10 mouse cellular contexts compared by ENCODE assay signal in the genomic region with DNA sequence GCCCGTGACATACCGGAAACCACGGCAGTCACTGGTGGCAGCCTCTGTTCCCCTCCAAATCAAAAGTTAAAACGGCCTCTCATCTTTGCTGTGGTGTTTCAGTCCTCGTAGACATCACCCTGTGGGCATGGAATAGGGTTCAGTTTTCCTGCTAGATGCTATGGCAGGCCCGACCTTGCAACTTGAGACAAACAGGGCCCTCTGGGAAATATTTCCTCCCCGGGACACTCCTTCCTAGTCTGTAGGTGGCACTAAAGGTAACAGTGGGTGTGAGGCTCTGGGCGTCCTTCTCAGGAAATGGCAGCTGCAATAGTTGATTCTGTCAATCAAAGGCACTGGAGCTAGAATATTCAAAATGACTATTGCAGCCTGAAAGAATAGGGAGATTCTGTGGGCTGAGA.
DNase-seq lines count a peak whose midpoint lies in the region; ATAC-seq and TF ChIP-seq lines count a peak whose summit lies in the region.
"Had no signal": no experiment of that assay in that cellular context is flagged by ENCODE, and none has a peak within 500 bp of the region (broad histone marks: within the 10 kb centered on the region; RNA-seq: fewer than 3 reads in every experiment).

No protein-coding gene starts in this region.

- DNase-seq in kidney, adult 2 months = no peak
- DNase-seq in kidney, postnatal 36 days = no peak
- DNase-seq in embryonic facial prominence, embryonic 14.5 days (ENCODE audit: low spot score) = peak; percentile 48
- DNase-seq in midbrain, embryonic 14.5 days = no peak
- DNase-seq in thymus, postnatal 10 days (ENCODE audit: low spot score in 2 of 2) = peak; percentile 33 to 47
- no peak for DNase-seq in left cerebral cortex, postnatal 14 days (ENCODE audit: low spot score in 2 of 2)
- no peak for DNase-seq in cerebellum, postnatal 4 days (ENCODE audit: low spot score in 2 of 2)
- DNase-seq in embryo, embryonic 9.5 days (ENCODE audit: extremely low spot score) = no peak

- TF ChIP-seq POLR2A in kidney, adult 2 months (IDR thresholded peaks at IDR 0.05; ENCODE audit: low read depth, low read length) = no peak

- H3K9me3 ChIP-seq in embryonic facial prominence, embryonic 14.5 days (ENCODE audit: control insufficient read depth, low read length) = no peaks in the 10 kb centered on the region
- no peaks in the 10 kb centered on the region for H3K9me3 ChIP-seq in midbrain, embryonic 14.5 days (ENCODE audit: control insufficient read depth, low read length)
- H3K9me3 ChIP-seq: embryonic facial prominence, embryonic 15.5 days; midbrain, embryonic 12.5 days had no signal

- 63% methylated on average over 8 of the region's 8 CpGs for WGBS in kidney, adult 2 months
- WGBS in embryonic facial prominence, embryonic 14.5 days = 45% methylated on average over 8 of the region's 8 CpGs
- WGBS in midbrain, embryonic 14.5 days = 78% methylated on average over 8 of the region's 8 CpGs

- no peak overlapping the region for H3K27ac ChIP-seq in kidney, adult 2 months (ENCODE audit: insufficient read depth, low read depth, low read length)
- no peak overlapping the region for H3K27ac ChIP-seq in embryonic facial prominence, embryonic 14.5 days (replicated peaks; ENCODE audit: low read depth, low read length)
- H3K27ac ChIP-seq in midbrain, embryonic 14.5 days (replicated peaks; ENCODE audit: low read depth, low read length) = peak overlapping the region; percentile 49; the same call in 1 of the 2 replicates
- H3K27ac ChIP-seq: embryonic facial prominence, embryonic 15.5 days; midbrain, embryonic 12.5 days had no signal

- ATAC-seq in embryonic facial prominence, embryonic 14.5 days (ENCODE audit: low read depth) = no peak
- ATAC-seq in midbrain, embryonic 14.5 days (ENCODE audit: low FRiP score, low TSS enrichment) = no peak

- 0 out of 2 replicates have a peak, but pooled peaks have one; percentile 3 for TF ChIP-seq CTCF in kidney, adult 2 months (conservative IDR thresholded peaks at IDR 0.05; ENCODE audit: insufficient read depth, insufficient read length, low read depth, low read length)

- no peak overlapping the region for H3K4me2 ChIP-seq in embryonic facial prominence, embryonic 14.5 days (ENCODE audit: low read depth, low read length)
- H3K4me2 ChIP-seq in midbrain, embryonic 14.5 days (ENCODE audit: low read length) = no peak overlapping the region
- H3K4me2 ChIP-seq: embryonic facial prominence, embryonic 15.5 days; midbrain, embryonic 12.5 days had no signal

- no peak overlapping the region for H3K9ac ChIP-seq in embryonic facial prominence, embryonic 14.5 days (ENCODE audit: low read depth, low read length)
- no peak overlapping the region for H3K9ac ChIP-seq in midbrain, embryonic 14.5 days (replicated peaks; ENCODE audit: low read length)
- H3K9ac ChIP-seq: embryonic facial prominence, embryonic 15.5 days; midbrain, embryonic 12.5 days had no signal

- H3K36me3 ChIP-seq in kidney, adult 2 months (ENCODE audit: control insufficient read depth, insufficient read depth, low read length) = no peaks in the 10 kb centered on the region
- H3K36me3 ChIP-seq in embryonic facial prominence, embryonic 14.5 days (ENCODE audit: control insufficient read depth, insufficient read depth, low read length) = no peaks in the 10 kb centered on the region
- no peaks in the 10 kb centered on the region for H3K36me3 ChIP-seq in midbrain, embryonic 14.5 days (ENCODE audit: control insufficient read depth, insufficient read depth, low read length)
- H3K36me3 ChIP-seq: embryonic facial prominence, embryonic 15.5 days; midbrain, embryonic 12.5 days had no signal

- intact Hi-C loops in left cerebral cortex, postnatal 14 days (cut with DNase I) = no loop called here

- no peaks in the 10 kb centered on the region for H3K27me3 ChIP-seq in kidney, adult 2 months (replicated peaks; ENCODE audit: control insufficient read depth, insufficient read depth, low read length)
- H3K27me3 ChIP-seq in embryonic facial prominence, embryonic 14.5 days (replicated peaks; ENCODE audit: control insufficient read depth, insufficient read depth, low read length) = no peaks in the 10 kb centered on the region
- H3K27me3 ChIP-seq in midbrain, embryonic 14.5 days (ENCODE audit: control insufficient read depth, insufficient read depth, low read length) = no peaks in the 10 kb centered on the region
- H3K27me3 ChIP-seq: embryonic facial prominence, embryonic 15.5 days; midbrain, embryonic 12.5 days had no signal

- H3K4me1 ChIP-seq in kidney, adult 2 months (ENCODE audit: control insufficient read depth, insufficient read depth, low read length) = no peaks in the 10 kb centered on the region
- H3K4me1 ChIP-seq in embryonic facial prominence, embryonic 14.5 days (ENCODE audit: control insufficient read depth, insufficient read depth, low read length) = no peaks in the 10 kb centered on the region
- H3K4me1 ChIP-seq in midbrain, embryonic 14.5 days (ENCODE audit: control insufficient read depth, insufficient read depth, low read length) = peaks cover 12% of the 10 kb centered on the region
- H3K4me1 ChIP-seq: embryonic facial prominence, embryonic 15.5 days had no signal

- H3K4me3 ChIP-seq in kidney, adult 2 months (ENCODE audit: insufficient read depth, low read depth, low read length) = no peak overlapping the region
- H3K4me3 ChIP-seq in embryonic facial prominence, embryonic 14.5 days (ENCODE audit: low read depth, low read length) = no peak overlapping the region
- no peak overlapping the region for H3K4me3 ChIP-seq in midbrain, embryonic 14.5 days (replicated peaks; ENCODE audit: low read depth, low read length)
- H3K4me3 ChIP-seq: embryonic facial prominence, embryonic 15.5 days; midbrain, embryonic 12.5 days had no signal

Comparison
In these comparisons a context has a peak if more than half of its experiments do, and no peak if none do; other contexts are left out.
1. DNase-seq: peak in embryonic facial prominence, embryonic 14.5 days (single experiment) and thymus, postnatal 10 days (2 of 2); none in kidney, adult 2 months (single experiment), kidney, postnatal 36 days (0 of 2), midbrain, embryonic 14.5 days (single experiment), left cerebral cortex, postnatal 14 days (0 of 2), cerebellum, postnatal 4 days (0 of 2) and embryo, embryonic 9.5 days (single experiment).